Mouse (Mus musculus) hindbrain, postnatal 0 days (tissue): Measurements from ENCODE around the gene 2900026A02Rik. TPM values are rescaled to one million over a fixed set of nuclear protein-coding genes. Genes with fewer than 3 reads are reported as not detected.

Experiments used
- ATAC-seq: fragments of 200-750 bp; cut with Nextera tagmentation; 2 replicates; pipeline ENCODE4 v1.8.0; 2017; ENCODE audit warnings: mild to moderate bottlenecking, moderate TSS enrichment, moderate library complexity
- DNase-seq: peaks from one replicate; pipeline ENCODE4 v3.0.0-alpha.2; 2015; ENCODE audit warnings: low spot score
- H3K27ac ChIP-seq: fragments of 300-500 bp; sonication (generic); 2 replicates; pipeline ENCODE4 v1.5.1; 2014; ENCODE audit warnings: mild to moderate bottlenecking
- H3K27me3 ChIP-seq: fragments of 300-500 bp; sonication (generic); 2 replicates; pipeline ENCODE4 v1.6.1; 2014; ENCODE audit warnings: low read length, mixed read lengths; ENCODE audit not compliant: insufficient read depth
- H3K36me3 ChIP-seq: fragments of 300-500 bp; sonication (generic); 2 replicates; pipeline ENCODE4 v1.6.1; 2014; ENCODE audit warnings: low read length, mixed read lengths; ENCODE audit not compliant: insufficient read depth
- H3K4me1 ChIP-seq: fragments of 300-500 bp; sonication (generic); 2 replicates; pipeline ENCODE4 v1.6.1; 2014; ENCODE audit warnings: antibody characterized with exemption, low read length, mixed read lengths; ENCODE audit not compliant: insufficient read depth
- H3K4me2 ChIP-seq: fragments of 300-500 bp; sonication (generic); 2 replicates; pipeline ENCODE4 v1.6.1; 2014; ENCODE audit warnings: low read depth, mild to moderate bottlenecking, low read length, moderate library complexity, mixed read lengths
- H3K4me3 ChIP-seq: fragments of 300-500 bp; sonication (generic); 2 replicates; pipeline ENCODE4 v1.5.1; 2014; ENCODE audit warnings: low read length
- H3K9ac ChIP-seq: fragments of 300-500 bp; sonication (generic); replicated peaks from 2 replicates; pipeline ENCODE4 v1.6.1; 2014; ENCODE audit warnings: mild to moderate bottlenecking, low read length, moderate library complexity, mixed read lengths
- H3K9me3 ChIP-seq: fragments of 300-500 bp; sonication (generic); 2 replicates; pipeline ENCODE4 v1.6.1; 2016; ENCODE audit warnings: low read length, mixed read lengths
- CTCF ChIP-seq: IDR thresholded peaks from 2 replicates; pipeline ENCODE4 v1.5.1; 2016; ENCODE audit warnings: antibody characterized with exemption, control low read depth, low read depth
- WGBS: fragments of 180-500 bp; shearing (Covaris S2); extraction: QIAGEN DNeasy Blood & Tissue Kit; methylation state at CpG from one replicate; pipeline ENCODE4 v1.1.7; 2014; 5-methylcytosine and 5-hydroxymethylcytosine counted together
- polyA plus RNA-seq: library from polyadenylated mRNA; unstranded; fragments of >200 nt; fragmentation: Nextera tagmentation; extraction: Ambion mirVana; gene quantifications from 2 replicates; pipeline ENCODE4 v1.2.1, GENCODE M21; 2015
- total RNA-seq: library from RNA; depleted of rRNA; stranded (reverse); fragments of >200 nt; gene quantifications from 2 replicates; pipeline ENCODE4 v1.2.3, GENCODE M21; 2014

Gene 2900026A02Rik
- total and polyA plus RNA-seq, 2 experiments from 2014 or later: 3.1 to 10.6 TPM

DNA sequence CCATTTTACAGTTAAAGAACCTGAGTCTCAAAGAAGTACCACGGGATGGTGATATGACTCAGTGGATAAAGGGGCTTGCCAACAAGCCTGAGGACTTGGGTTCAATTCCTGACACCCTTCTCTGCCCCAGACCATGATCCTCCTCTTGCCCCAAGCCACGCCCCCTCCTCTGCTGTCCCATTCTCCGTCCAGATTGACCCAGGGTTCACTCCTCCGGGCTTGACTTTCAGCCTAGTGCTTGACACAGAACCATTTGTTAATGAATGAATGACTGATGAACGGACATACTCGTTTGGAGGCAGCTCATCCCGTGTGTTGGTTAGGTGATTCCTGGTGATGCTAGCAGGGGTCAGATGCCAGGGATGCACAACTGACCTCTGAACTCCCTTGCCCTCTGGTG is 1.2 kb downstream of the 2900026A02Rik start:
- 50% methylated on average over 7 of the region's 7 CpGs for WGBS
- H3K9ac ChIP-seq: no peak overlapping the region
- no peak for TF ChIP-seq CTCF
- DNase-seq (no peak), ATAC-seq (no peak)
- H3K4me2 ChIP-seq: peak overlapping the region; percentile 94
- H3K27ac ChIP-seq: no peak overlapping the region
- no peaks in the 10 kb centered on the region for H3K27me3 ChIP-seq
- peak overlapping the region; percentile 55; the same call in 1 of the 2 replicates for H3K4me3 ChIP-seq
- H3K36me3 ChIP-seq: no peaks in the 10 kb centered on the region
- no peaks in the 10 kb centered on the region for H3K9me3 ChIP-seq
- H3K4me1 ChIP-seq: no peaks in the 10 kb centered on the region

DNA sequence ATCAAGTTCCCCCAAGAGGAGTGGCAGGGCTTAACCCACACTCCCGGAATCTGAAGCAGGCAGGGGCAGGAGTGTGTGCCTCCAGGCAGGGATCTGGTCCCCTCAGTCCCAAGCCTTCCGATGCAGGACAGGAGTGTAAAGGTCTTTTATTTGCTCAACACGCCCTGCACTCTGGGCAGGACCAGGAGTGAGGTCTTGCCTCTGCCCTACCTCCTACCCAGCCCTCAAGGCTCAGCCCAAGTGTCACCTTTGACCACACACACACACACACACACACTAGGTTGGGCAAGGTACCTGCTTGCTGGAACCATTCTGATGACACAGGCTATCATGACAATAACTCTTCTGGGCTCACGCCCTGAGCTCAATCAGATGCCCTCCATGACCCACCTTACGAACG is 1.6 kb downstream of the 2900026A02Rik start:
- DNase-seq (no peak), ATAC-seq (no peak)
- WGBS: 86% methylated on average over 6 of the region's 6 CpGs
- Histone ChIP-seq H3K4me2 (no peak overlapping the region), H3K36me3 (no peaks in the 10 kb centered on the region), H3K4me3 (no peak overlapping the region), H3K9ac (no peak overlapping the region), H3K9me3 (no peaks in the 10 kb centered on the region), H3K27me3 (no peaks in the 10 kb centered on the region), H3K4me1 (no peaks in the 10 kb centered on the region), H3K27ac (no peak overlapping the region)
- TF ChIP-seq CTCF: no peak

DNA sequence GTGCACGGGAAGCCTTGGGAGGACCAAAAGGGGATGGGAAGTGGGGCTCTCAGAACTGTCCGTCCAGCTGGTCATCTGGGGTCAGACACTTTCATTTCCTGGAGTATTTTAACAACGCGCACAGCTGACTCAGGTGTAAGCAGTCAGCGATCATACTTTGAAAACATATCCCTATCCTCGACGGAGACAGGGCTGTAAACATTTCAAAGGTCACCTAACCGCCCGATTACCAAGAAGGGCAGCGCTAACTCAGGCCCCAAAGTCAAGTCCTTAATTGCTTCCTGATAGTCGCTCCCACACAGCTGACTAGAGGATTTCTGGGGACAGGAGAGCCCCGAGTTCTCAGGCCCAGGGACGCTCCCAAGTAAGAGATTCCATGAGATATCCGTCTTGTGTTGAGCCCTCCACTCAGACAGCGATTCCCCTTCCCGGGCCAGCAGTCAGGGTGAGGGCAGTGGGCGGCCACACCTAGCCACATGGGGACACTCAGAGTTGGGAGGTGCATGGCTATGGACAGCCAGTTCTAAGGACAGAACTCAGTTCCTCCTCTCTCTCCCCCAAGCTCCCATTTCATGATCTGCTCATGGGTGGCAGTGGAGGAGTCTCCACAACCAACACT is 2.3 kb downstream of the 2900026A02Rik start:
- H3K9ac ChIP-seq: no peak overlapping the region
- 79% methylated on average over 17 of the region's 17 CpGs for WGBS
- no peak overlapping the region for H3K27ac ChIP-seq
- H3K27me3 ChIP-seq: no peaks in the 10 kb centered on the region
- H3K9me3 ChIP-seq: no peaks in the 10 kb centered on the region
- no peak overlapping the region for H3K4me3 ChIP-seq
- H3K36me3 ChIP-seq: no peaks in the 10 kb centered on the region
- DNase-seq (no peak), ATAC-seq (no peak)
- no peaks in the 10 kb centered on the region for H3K4me1 ChIP-seq
- no peak for TF ChIP-seq CTCF
- no peak overlapping the region for H3K4me2 ChIP-seq

DNA sequence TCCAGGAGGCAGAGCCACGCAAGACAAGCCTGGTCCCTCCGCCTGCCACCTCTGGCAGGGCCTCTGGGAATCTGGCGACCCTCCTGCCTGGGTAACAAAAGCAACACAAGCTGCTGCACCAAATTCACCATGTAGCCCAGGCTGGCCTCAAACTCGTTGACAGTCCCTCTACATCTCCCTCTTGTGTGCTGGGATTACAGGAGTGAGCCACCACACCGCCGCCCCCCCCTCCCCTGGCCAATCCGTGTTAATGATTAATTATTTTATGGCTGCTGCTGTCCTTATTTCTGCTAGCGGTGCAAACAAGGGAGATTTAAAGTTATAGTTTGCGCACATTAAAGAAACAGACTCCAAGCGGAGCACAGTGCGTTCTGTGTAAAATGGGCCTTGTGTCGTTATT is 4.0 kb downstream of the 2900026A02Rik start:
- Histone ChIP-seq H3K4me1 (no peaks in the 10 kb centered on the region), H3K9ac (no peak overlapping the region), H3K9me3 (no peaks in the 10 kb centered on the region), H3K36me3 (no peaks in the 10 kb centered on the region), H3K27me3 (no peaks in the 10 kb centered on the region), H3K27ac (no peak overlapping the region), H3K4me3 (no peak overlapping the region), H3K4me2 (no peak overlapping the region)
- 72% methylated on average over 12 of the region's 12 CpGs for WGBS
- TF ChIP-seq CTCF: no peak
- no peak for DNase-seq
- ATAC-seq: no peak

DNA sequence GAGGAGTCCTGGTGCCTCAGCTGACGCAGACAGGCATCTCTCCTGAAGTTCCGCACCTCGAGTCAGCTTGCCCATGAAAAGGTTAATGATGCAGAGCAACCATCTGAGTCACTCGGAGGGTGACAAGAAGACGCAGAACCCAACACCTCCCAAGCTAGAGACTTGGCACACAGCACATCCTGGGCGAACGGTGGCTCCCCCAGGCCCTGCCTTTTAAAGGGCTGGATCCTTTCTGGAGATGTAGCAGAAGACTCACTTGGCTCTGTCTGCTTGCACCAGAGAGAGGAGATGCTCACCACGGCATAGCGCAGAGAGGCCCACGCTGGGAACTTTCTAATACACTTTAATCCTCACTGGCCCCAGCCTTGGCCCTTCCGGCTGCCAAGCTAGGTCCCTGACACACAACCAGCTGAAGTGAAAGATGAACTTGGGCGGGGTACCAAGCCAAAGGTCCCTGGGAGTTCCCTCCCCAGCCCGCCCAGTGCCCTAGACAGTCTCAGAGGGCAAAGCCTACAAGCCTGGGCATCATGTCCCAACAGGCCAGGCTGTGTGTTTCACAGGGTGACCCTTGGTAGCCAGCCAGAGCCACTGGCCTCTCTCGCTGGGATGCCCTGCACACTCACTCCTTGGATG is 4.6 kb downstream of the 2900026A02Rik start:
- no peak overlapping the region for H3K4me2 ChIP-seq
- no peaks in the 10 kb centered on the region for H3K4me1 ChIP-seq
- H3K27me3 ChIP-seq: no peaks in the 10 kb centered on the region
- WGBS: 59% methylated on average over 14 of the region's 14 CpGs
- DNase-seq (no peak), ATAC-seq (no peak)
- H3K4me3 ChIP-seq: no peak overlapping the region
- H3K36me3 ChIP-seq: no peaks in the 10 kb centered on the region
- H3K9ac ChIP-seq: no peak overlapping the region
- no peaks in the 10 kb centered on the region for H3K9me3 ChIP-seq
- no peak overlapping the region for H3K27ac ChIP-seq
- no peak for TF ChIP-seq CTCF

DNA sequence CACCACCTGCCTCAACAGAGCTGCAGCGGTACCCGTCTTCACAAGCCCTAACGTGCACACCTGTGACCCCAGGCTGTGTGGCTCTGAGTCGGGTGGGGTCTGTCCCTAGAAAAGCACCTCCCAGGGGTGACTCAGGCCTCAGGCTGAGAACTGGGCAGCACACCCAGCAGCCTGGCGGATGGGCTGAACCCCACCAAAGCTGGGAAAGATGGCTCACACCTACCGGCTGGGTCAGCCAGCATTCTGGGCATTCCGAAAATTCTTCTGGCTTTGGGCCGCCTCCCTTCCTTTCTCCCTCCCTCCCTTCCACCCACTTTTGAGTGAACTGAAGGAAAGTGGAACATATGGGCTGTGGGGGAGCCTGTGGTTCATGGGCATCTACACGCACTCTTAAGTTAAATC is 5.4 kb downstream of the 2900026A02Rik start:
- no peak for ATAC-seq
- Histone ChIP-seq H3K4me3 (no peak overlapping the region), H3K4me2 (no peak overlapping the region), H3K9ac (no peak overlapping the region), H3K4me1 (no peaks in the 10 kb centered on the region), H3K9me3 (no peaks in the 10 kb centered on the region), H3K27me3 (no peaks in the 10 kb centered on the region), H3K36me3 (no peaks in the 10 kb centered on the region), H3K27ac (no peak overlapping the region)
- TF ChIP-seq CTCF: no peak
- DNase-seq: no peak
- WGBS: 87% methylated on average over 9 of the region's 9 CpGs

DNA sequence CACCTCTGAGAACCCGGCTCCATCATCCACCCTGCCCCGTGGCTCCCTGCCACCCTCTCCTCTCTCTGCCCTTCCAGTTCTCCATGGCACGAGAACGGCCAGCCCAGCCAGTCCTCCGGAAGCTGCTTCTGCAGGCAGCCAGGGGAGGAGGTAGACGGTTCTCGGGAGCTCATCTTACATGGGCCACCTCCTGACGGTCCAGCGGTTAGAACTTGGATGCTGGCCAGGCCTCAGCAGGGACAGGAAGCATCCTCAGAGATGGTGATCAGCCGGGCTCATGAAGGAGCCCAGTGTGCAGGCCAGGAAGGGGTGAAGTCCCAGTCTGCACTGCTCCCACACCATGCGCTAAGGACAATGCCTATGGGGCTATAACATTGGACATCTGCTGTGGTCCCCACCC is 6.6 kb downstream of the 2900026A02Rik start:
- no peak for TF ChIP-seq CTCF
- ATAC-seq (no peak), DNase-seq (no peak)
- Histone ChIP-seq H3K27ac (no peak overlapping the region), H3K4me2 (no peak overlapping the region), H3K27me3 (no peaks in the 10 kb centered on the region), H3K4me3 (no peak overlapping the region), H3K4me1 (peaks cover 4% of the 10 kb centered on the region), H3K9me3 (no peaks in the 10 kb centered on the region), H3K9ac (no peak overlapping the region), H3K36me3 (no peaks in the 10 kb centered on the region)
- WGBS: 50% methylated on average over 11 of the region's 11 CpGs
